ENCODE assay signal across 8 mouse cellular contexts in the genomic region with DNA sequence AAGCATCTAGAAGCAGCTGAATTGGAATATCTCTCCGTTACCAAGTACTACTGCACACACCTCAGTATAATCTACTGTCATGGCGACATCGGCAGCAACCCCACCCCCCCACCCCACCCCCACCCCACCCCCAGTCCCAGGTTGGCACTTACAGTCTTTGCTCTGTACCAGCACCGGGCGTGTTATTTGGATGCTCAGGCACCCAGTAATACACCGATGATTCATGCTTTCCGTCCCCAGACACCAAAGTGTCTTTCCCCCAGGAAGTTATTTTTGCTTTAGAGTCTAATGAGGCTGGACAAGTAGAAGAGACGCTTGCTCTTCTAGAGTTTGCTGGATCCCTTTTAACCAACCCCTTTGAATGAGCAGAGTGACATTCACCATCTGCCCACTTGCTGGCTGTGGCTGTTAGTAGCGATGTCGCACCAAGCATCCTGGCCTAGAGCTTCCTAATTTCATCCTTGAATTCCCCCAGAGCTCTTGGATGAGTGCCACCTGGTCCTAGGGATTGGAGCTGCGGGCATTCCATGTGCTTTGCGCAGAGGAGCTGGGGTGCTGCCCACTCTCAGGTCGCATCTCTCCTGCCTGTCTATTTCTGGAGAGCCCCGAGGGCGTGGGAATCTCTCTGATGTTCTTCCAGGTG.
DNase-seq lines count a peak whose midpoint lies in the region; ATAC-seq lines count a peak whose summit lies in the region.

No protein-coding gene starts in this region.

- H3K36me3 ChIP-seq in kidney, embryonic 16.5 days (ENCODE audit: insufficient read depth, low read length), result no peaks in the 10 kb centered on the region

- no peak overlapping the region for H3K4me2 ChIP-seq in kidney, embryonic 16.5 days (replicated peaks; ENCODE audit: low read depth, low read length)

- H3K27ac ChIP-seq in kidney, embryonic 16.5 days (ENCODE audit: low read length), result no peak overlapping the region

- DNase-seq in kidney, postnatal 14 days, result no peak
- peak; percentile 56 for DNase-seq in gastrocnemius, postnatal 10 days
- DNase-seq in right cerebral cortex, adult 18-20 months, result peak; percentile 74
- DNase-seq in urinary bladder, postnatal 10 days (ENCODE audit: low spot score), result no peak
- no peak for DNase-seq in urinary bladder, postnatal 4 days (ENCODE audit: low spot score in 2 of 2)
- no peak for DNase-seq in spleen, postnatal 4 days (ENCODE audit: low spot score in 2 of 2)

- ATAC-seq in kidney, embryonic 16.5 days (ENCODE audit: low FRiP score, low TSS enrichment), result 0 out of 2 replicates have a peak, but pooled peaks have one; percentile 23
- peak; percentile 92 for ATAC-seq in cerebellum, adult (ENCODE audit: insufficient number of reproducible peaks, low FRiP score, low TSS enrichment)

- WGBS in kidney, embryonic 16.5 days, result 68% methylated on average over 15 of the region's 15 CpGs

- H3K27me3 ChIP-seq in kidney, embryonic 16.5 days (ENCODE audit: insufficient read depth, low read length), result no peaks in the 10 kb centered on the region

- H3K4me3 ChIP-seq in kidney, embryonic 16.5 days (ENCODE audit: low read length), result no peak overlapping the region

- H3K4me1 ChIP-seq in kidney, embryonic 16.5 days (ENCODE audit: insufficient read depth, low read length), result no peaks in the 10 kb centered on the region

- no peak overlapping the region for H3K9ac ChIP-seq in kidney, embryonic 16.5 days (replicated peaks; ENCODE audit: low read length)

- peaks cover 9% of the 10 kb centered on the region; the same call in 1 of the 2 replicates for H3K9me3 ChIP-seq in kidney, embryonic 16.5 days (ENCODE audit: low read length)

Comparison
In these comparisons a context has a peak if more than half of its experiments do, and no peak if none do; other contexts are left out.
1. DNase-seq: peak in gastrocnemius, postnatal 10 days (single experiment) and right cerebral cortex, adult 18-20 months (single experiment); none in kidney, postnatal 14 days (single experiment), urinary bladder, postnatal 10 days (single experiment), urinary bladder, postnatal 4 days (0 of 2) and spleen, postnatal 4 days (0 of 2).